Mouse (Mus musculus) midbrain, postnatal 0 days (tissue): ENCODE measurements at regions not wholly inside any gene's neighbourhood (a gene's known extent, or its start where the extent isn't known, plus 50 kb on each side); places are given as distances from the start of the nearest gene placed in this dataset.
A peak's percentile ranks its signal among the peaks of the same experiment; 100 is the strongest.

Experiments
- ATAC-seq: fragments of 200-750 bp; cut with Nextera tagmentation; 2 replicates; pipeline ENCODE4 v1.8.0; 2017; ENCODE audit warnings: moderate number of reproducible peaks, mild to moderate bottlenecking, moderate TSS enrichment, moderate library complexity; ENCODE audit not compliant: low FRiP score
- DNase-seq: peaks from one replicate; pipeline ENCODE4 v3.0.0-alpha.2; 2015; ENCODE audit warnings: low spot score
- H3K27ac ChIP-seq: fragments of 300-500 bp; sonication (generic); 2 replicates; pipeline ENCODE4 v1.5.1; 2014; ENCODE audit warnings: low read depth, mild to moderate bottlenecking, low read length, mixed read lengths
- H3K27me3 ChIP-seq: fragments of 300-500 bp; sonication (generic); 2 replicates; pipeline ENCODE4 v1.6.1; 2014; ENCODE audit warnings: low read length, control low read depth, mixed read lengths; ENCODE audit not compliant: insufficient read depth
- H3K36me3 ChIP-seq: fragments of 300-500 bp; sonication (generic); 2 replicates; pipeline ENCODE4 v1.6.1; 2014; ENCODE audit warnings: low read length, control low read depth, mixed read lengths; ENCODE audit not compliant: insufficient read depth
- H3K4me1 ChIP-seq: fragments of 300-500 bp; sonication (generic); 2 replicates; pipeline ENCODE4 v1.6.1; 2014; ENCODE audit warnings: mild to moderate bottlenecking, control low read depth, antibody characterized with exemption, low read length, mixed read lengths; ENCODE audit not compliant: insufficient read depth
- H3K4me2 ChIP-seq: fragments of 300-500 bp; sonication (generic); 2 replicates; pipeline ENCODE4 v1.6.1; 2014; ENCODE audit warnings: low read depth, mild to moderate bottlenecking, low read length, mixed read lengths; ENCODE audit not compliant: poor library complexity, severe bottlenecking
- H3K4me3 ChIP-seq: fragments of 300-500 bp; sonication (generic); 2 replicates; pipeline ENCODE4 v1.5.1; 2014; ENCODE audit warnings: low read depth, mild to moderate bottlenecking, low read length, moderate library complexity
- H3K9ac ChIP-seq: fragments of 300-500 bp; sonication (generic); replicated peaks from 2 replicates; pipeline ENCODE4 v1.6.1; 2014; ENCODE audit warnings: mild to moderate bottlenecking, low read length, moderate library complexity, mixed read lengths; ENCODE audit not compliant: poor library complexity, severe bottlenecking
- H3K9me3 ChIP-seq: fragments of 300-500 bp; sonication (generic); 2 replicates; pipeline ENCODE4 v1.6.1; 2016; ENCODE audit warnings: low read length, control low read depth
- CTCF ChIP-seq: IDR thresholded peaks from 2 replicates; pipeline ENCODE4 v1.5.1; 2016; ENCODE audit warnings: antibody characterized with exemption, mild to moderate bottlenecking
- WGBS: fragments of 180-500 bp; shearing (Covaris S2); extraction: QIAGEN DNeasy Blood & Tissue Kit; methylation state at CpG from one replicate; pipeline ENCODE4 v1.1.7; 2014; 5-methylcytosine and 5-hydroxymethylcytosine counted together

DNA sequence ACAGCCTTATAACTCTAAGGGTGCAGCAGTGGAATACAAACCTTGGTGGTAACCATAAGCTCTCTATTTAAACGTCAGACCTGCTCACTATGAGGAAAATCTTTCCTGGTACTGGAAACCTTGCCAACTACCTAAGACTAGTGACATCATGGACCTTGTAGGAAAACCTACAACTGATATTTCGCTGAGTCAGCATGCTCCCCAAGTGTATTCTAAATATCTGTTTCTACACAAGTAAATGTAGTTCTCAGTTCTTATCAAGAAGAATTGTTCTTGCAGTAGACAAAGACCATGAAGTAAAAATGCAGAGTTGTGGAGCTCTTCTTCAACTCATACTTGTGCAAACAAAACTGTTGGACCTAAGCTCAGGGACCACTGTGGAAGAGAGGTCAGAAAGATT lies 280.9 kb downstream of the Isl1 start:
- DNase-seq (no peak), ATAC-seq (no peak)
- H3K9me3 ChIP-seq = no peaks in the 10 kb centered on the region
- H3K4me3 ChIP-seq = no peak overlapping the region
- no peaks in the 10 kb centered on the region for H3K4me1 ChIP-seq
- 90% methylated on average over 2 of the region's 2 CpGs for WGBS
- H3K9ac ChIP-seq = no peak overlapping the region
- no peaks in the 10 kb centered on the region for H3K27me3 ChIP-seq
- H3K27ac ChIP-seq = no peak overlapping the region
- no peak for TF ChIP-seq CTCF
- no peak overlapping the region for H3K4me2 ChIP-seq
- H3K36me3 ChIP-seq = no peaks in the 10 kb centered on the region

- DNase-seq (no peak), ATAC-seq (no peak)
- no peak overlapping the region for H3K27ac ChIP-seq
- no peak overlapping the region for H3K4me2 ChIP-seq
- WGBS = 80% methylated on average over 2 of the region's 2 CpGs
- no peak overlapping the region for H3K9ac ChIP-seq
- no peak overlapping the region for H3K4me3 ChIP-seq
- H3K4me1 ChIP-seq = no peaks in the 10 kb centered on the region
- no peaks in the 10 kb centered on the region for H3K36me3 ChIP-seq
- H3K9me3 ChIP-seq = no peaks in the 10 kb centered on the region
- TF ChIP-seq CTCF = no peak
- H3K27me3 ChIP-seq = no peaks in the 10 kb centered on the region
Observed at GRCm38 (mm10) chr13:116027147-116027546, 282.3 kb downstream of the Isl1 start.

DNA sequence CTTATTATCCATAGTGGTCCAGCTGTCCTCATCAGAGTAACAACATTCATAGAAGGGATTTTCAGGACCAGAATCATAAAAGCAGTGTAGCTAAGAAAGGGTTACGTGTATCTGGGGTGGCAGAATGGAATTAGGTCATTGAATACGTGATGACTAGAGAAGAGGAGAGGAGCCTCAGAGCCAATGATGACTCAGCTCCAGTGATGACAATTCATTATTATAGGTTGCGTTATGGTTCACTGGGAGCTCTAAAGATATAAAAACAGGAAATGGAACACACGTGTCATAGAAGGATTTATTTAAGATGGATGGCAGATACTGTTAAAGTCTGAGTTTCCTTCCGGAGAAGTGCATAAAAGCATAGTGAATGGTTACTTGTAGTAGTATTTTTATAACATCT lies 291.6 kb downstream of the Isl1 start:
- H3K27ac ChIP-seq = no peak overlapping the region
- no peaks in the 10 kb centered on the region for H3K36me3 ChIP-seq
- H3K4me3 ChIP-seq = no peak overlapping the region
- no peaks in the 10 kb centered on the region for H3K27me3 ChIP-seq
- no peak for ATAC-seq
- H3K9me3 ChIP-seq = no peaks in the 10 kb centered on the region
- H3K9ac ChIP-seq = no peak overlapping the region
- WGBS = 80% methylated on average over 5 of the region's 5 CpGs
- no peak for DNase-seq
- no peak overlapping the region for H3K4me2 ChIP-seq
- TF ChIP-seq CTCF = no peak
- no peaks in the 10 kb centered on the region for H3K4me1 ChIP-seq

DNA sequence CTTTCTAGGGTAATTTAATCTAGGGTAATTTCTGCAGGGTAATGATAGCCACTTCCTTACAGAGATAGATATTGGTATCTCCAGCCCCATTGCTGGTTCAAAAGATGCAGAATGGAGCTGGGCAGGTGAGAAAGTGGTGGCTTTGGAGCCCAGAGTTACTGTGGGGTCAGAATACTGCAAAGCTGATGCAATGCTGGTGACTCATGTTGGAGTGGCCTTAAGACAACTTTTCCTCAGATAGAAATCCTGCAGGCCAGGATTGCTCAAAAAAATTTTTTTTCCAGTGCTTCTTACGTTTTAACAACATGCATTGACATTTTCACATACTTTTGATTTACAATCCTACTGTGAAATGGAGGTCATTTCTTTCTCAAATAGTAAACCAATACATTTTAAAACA lies 305.8 kb downstream of the Isl1 start:
- H3K4me1 ChIP-seq = no peaks in the 10 kb centered on the region
- ATAC-seq (no peak), DNase-seq (no peak)
- no peak overlapping the region for H3K27ac ChIP-seq
- no peak for TF ChIP-seq CTCF
- H3K9me3 ChIP-seq = no peaks in the 10 kb centered on the region
- H3K27me3 ChIP-seq = no peaks in the 10 kb centered on the region
- H3K9ac ChIP-seq = no peak overlapping the region
- no peak overlapping the region for H3K4me2 ChIP-seq
- no peak overlapping the region for H3K4me3 ChIP-seq
- H3K36me3 ChIP-seq = no peaks in the 10 kb centered on the region
- WGBS = 77% methylated on average over 1 of the region's 1 CpGs

DNA sequence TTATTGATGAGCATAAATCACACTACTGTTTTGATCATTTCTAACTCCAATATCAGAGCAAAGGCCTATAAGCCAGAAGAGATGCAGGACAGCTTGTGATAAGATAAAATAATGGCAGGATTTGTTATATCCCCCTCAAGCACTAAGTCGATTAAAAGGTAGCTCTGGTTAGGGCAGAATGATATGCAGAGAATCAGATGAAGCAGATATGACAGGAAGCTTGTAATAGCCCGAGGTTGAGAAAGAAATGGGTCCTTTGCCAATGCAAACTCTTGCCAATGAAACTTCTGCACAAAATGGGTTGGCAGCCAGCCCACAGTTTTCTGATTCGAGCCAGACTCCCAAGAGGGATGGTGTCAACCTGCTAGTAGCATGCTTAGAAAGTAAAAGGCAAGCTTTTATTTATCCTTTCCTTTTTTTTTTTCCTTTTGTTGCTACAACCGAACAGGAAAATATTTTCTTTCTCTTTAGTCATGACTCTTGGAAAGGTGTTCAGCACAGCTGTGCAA lies 307.0 kb downstream of the Isl1 start:
- no peak overlapping the region for H3K4me2 ChIP-seq
- no peaks in the 10 kb centered on the region for H3K4me1 ChIP-seq
- H3K9ac ChIP-seq = no peak overlapping the region
- DNase-seq (peak; percentile 84), ATAC-seq (no peak)
- 41% methylated on average over 4 of the region's 4 CpGs for WGBS
- H3K4me3 ChIP-seq = no peak overlapping the region
- no peak overlapping the region for H3K27ac ChIP-seq
- no peaks in the 10 kb centered on the region for H3K36me3 ChIP-seq
- H3K9me3 ChIP-seq = no peaks in the 10 kb centered on the region
- TF ChIP-seq CTCF = no peak
- H3K27me3 ChIP-seq = no peaks in the 10 kb centered on the region

GRCm38 (mm10) chr13:115990591-115990990 lies 318.9 kb downstream of the Isl1 start:
- Histone ChIP-seq H3K27me3 (no peaks in the 10 kb centered on the region), H3K36me3 (no peaks in the 10 kb centered on the region), H3K27ac (no peak overlapping the region), H3K4me2 (no peak overlapping the region), H3K9me3 (no peaks in the 10 kb centered on the region), H3K9ac (no peak overlapping the region), H3K4me1 (no peaks in the 10 kb centered on the region), H3K4me3 (no peak overlapping the region)
- DNase-seq (no peak), ATAC-seq (no peak)
- TF ChIP-seq CTCF = no peak
- 47% methylated on average over 3 of the region's 3 CpGs for WGBS
